Mouse (Mus musculus): ENCODE measurements around the gene Fibcd1. TPM values are rescaled to one million over a fixed set of nuclear protein-coding genes. Genes with fewer than 3 reads are reported as not detected.

Fibcd1 gene
- total and polyA plus RNA-seq, 2 experiments: not detected

- H3K4me1 ChIP-seq (ENCODE audit: control insufficient read depth, insufficient read depth, low read length): peaks cover 2% of the 10 kb centered on the region; the same call in 1 of the 2 replicates
- no peak overlapping the region for H3K4me3 ChIP-seq (ENCODE audit: insufficient read depth, low read depth, low read length)
- no peaks in the 10 kb centered on the region for H3K36me3 ChIP-seq (ENCODE audit: control insufficient read depth, insufficient read depth, low read length)
- 88% methylated on average over 2 of the region's 2 CpGs for WGBS
- H3K27me3 ChIP-seq (ENCODE audit: control insufficient read depth, insufficient read depth, low read length): no peaks in the 10 kb centered on the region
- H3K27ac ChIP-seq (replicated peaks; ENCODE audit: insufficient read depth, low read depth, low read length): no peak overlapping the region
- no peak for TF ChIP-seq POLR2A (IDR thresholded peaks at IDR 0.05; ENCODE audit: extremely low read depth, insufficient read depth, low read length)
- no peak for TF ChIP-seq CTCF (IDR thresholded peaks at IDR 0.05; ENCODE audit: low read depth, low read length)
- no peaks in the 10 kb centered on the region for H3K79me2 ChIP-seq (ENCODE audit: control insufficient read depth, insufficient read depth, low read length)
- no peak overlapping the region for H3K9ac ChIP-seq (ENCODE audit: low read depth, low read length)
- no peak for DNase-seq (ENCODE audit: extremely low read depth, low read depth, low spot score)
Observed at GRCm38 (mm10) chr2:31865794-31866193, 20.0 kb upstream of the Fibcd1 start.

- TF ChIP-seq POLR2A (IDR thresholded peaks at IDR 0.05; ENCODE audit: extremely low read depth, insufficient read depth, low read length): no peak
- no peak for TF ChIP-seq CTCF (IDR thresholded peaks at IDR 0.05; ENCODE audit: low read depth, low read length)
- WGBS: 81% methylated on average over 4 of the region's 4 CpGs
- no peaks in the 10 kb centered on the region for H3K27me3 ChIP-seq (ENCODE audit: control insufficient read depth, insufficient read depth, low read length)
- H3K36me3 ChIP-seq (ENCODE audit: control insufficient read depth, insufficient read depth, low read length): no peaks in the 10 kb centered on the region
- H3K9ac ChIP-seq (ENCODE audit: low read depth, low read length): no peak overlapping the region
- no peaks in the 10 kb centered on the region for H3K79me2 ChIP-seq (ENCODE audit: control insufficient read depth, insufficient read depth, low read length)
- peaks cover 2% of the 10 kb centered on the region; the same call in 1 of the 2 replicates for H3K4me1 ChIP-seq (ENCODE audit: control insufficient read depth, insufficient read depth, low read length)
- no peak overlapping the region for H3K27ac ChIP-seq (replicated peaks; ENCODE audit: insufficient read depth, low read depth, low read length)
- DNase-seq (ENCODE audit: extremely low read depth, low read depth, low spot score): no peak
- no peak overlapping the region for H3K4me3 ChIP-seq (ENCODE audit: insufficient read depth, low read depth, low read length)
Observed at GRCm38 (mm10) chr2:31865322-31865721, 19.5 kb upstream of the Fibcd1 start.

GRCm38 (mm10) chr2:31864891-31865290 lies 19.1 kb upstream of the Fibcd1 start:
- Histone ChIP-seq H3K4me1 (ENCODE audit: control insufficient read depth, insufficient read depth, low read length) (peaks cover 2% of the 10 kb centered on the region; the same call in 1 of the 2 replicates), H3K4me3 (ENCODE audit: insufficient read depth, low read depth, low read length) (no peak overlapping the region), H3K27me3 (ENCODE audit: control insufficient read depth, insufficient read depth, low read length) (no peaks in the 10 kb centered on the region), H3K27ac (replicated peaks; ENCODE audit: insufficient read depth, low read depth, low read length) (no peak overlapping the region), H3K79me2 (ENCODE audit: control insufficient read depth, insufficient read depth, low read length) (no peaks in the 10 kb centered on the region), H3K36me3 (ENCODE audit: control insufficient read depth, insufficient read depth, low read length) (no peaks in the 10 kb centered on the region), H3K9ac (ENCODE audit: low read depth, low read length) (no peak overlapping the region)
- DNase-seq (ENCODE audit: extremely low read depth, low read depth, low spot score): peak; percentile 9
- 71% methylated on average over 9 of the region's 9 CpGs for WGBS
- TF ChIP-seq POLR2A (IDR thresholded peaks at IDR 0.05; ENCODE audit: extremely low read depth, insufficient read depth, low read length) (no peak), CTCF (IDR thresholded peaks at IDR 0.05; ENCODE audit: low read depth, low read length) (no peak)

- Histone ChIP-seq H3K79me2 (ENCODE audit: control insufficient read depth, insufficient read depth, low read length) (no peaks in the 10 kb centered on the region), H3K27ac (replicated peaks; ENCODE audit: insufficient read depth, low read depth, low read length) (no peak overlapping the region), H3K4me1 (ENCODE audit: control insufficient read depth, insufficient read depth, low read length) (no peaks in the 10 kb centered on the region), H3K36me3 (ENCODE audit: control insufficient read depth, insufficient read depth, low read length) (no peaks in the 10 kb centered on the region), H3K4me3 (ENCODE audit: insufficient read depth, low read depth, low read length) (no peak overlapping the region), H3K9ac (ENCODE audit: low read depth, low read length) (no peak overlapping the region), H3K27me3 (ENCODE audit: control insufficient read depth, insufficient read depth, low read length) (no peaks in the 10 kb centered on the region)
- no peak for DNase-seq (ENCODE audit: extremely low read depth, low read depth, low spot score)
- TF ChIP-seq CTCF (IDR thresholded peaks at IDR 0.05; ENCODE audit: low read depth, low read length) (no peak), POLR2A (IDR thresholded peaks at IDR 0.05; ENCODE audit: extremely low read depth, insufficient read depth, low read length) (no peak)
- 91% methylated on average over 1 of the region's 1 CpGs for WGBS
Observed at GRCm38 (mm10) chr2:31863766-31864165, 18.0 kb upstream of the Fibcd1 start.

GRCm38 (mm10) chr2:31862919-31863318 lies 17.1 kb upstream of the Fibcd1 start:
- TF ChIP-seq POLR2A (IDR thresholded peaks at IDR 0.05; ENCODE audit: extremely low read depth, insufficient read depth, low read length): no peak
- no peak for TF ChIP-seq CTCF (IDR thresholded peaks at IDR 0.05; ENCODE audit: low read depth, low read length)
- DNase-seq (ENCODE audit: extremely low read depth, low read depth, low spot score): no peak
- Histone ChIP-seq H3K27me3 (ENCODE audit: control insufficient read depth, insufficient read depth, low read length) (no peaks in the 10 kb centered on the region; the same call in 1 of the 2 replicates), H3K4me1 (ENCODE audit: control insufficient read depth, insufficient read depth, low read length) (no peaks in the 10 kb centered on the region), H3K27ac (replicated peaks; ENCODE audit: insufficient read depth, low read depth, low read length) (no peak overlapping the region), H3K79me2 (ENCODE audit: control insufficient read depth, insufficient read depth, low read length) (no peaks in the 10 kb centered on the region), H3K36me3 (ENCODE audit: control insufficient read depth, insufficient read depth, low read length) (no peaks in the 10 kb centered on the region), H3K4me3 (ENCODE audit: insufficient read depth, low read depth, low read length) (no peak overlapping the region), H3K9ac (ENCODE audit: low read depth, low read length) (no peak overlapping the region)
- WGBS: 65% methylated on average over 1 of the region's 1 CpGs

GRCm38 (mm10) chr2:31858500-31858899 lies 12.7 kb upstream of the Fibcd1 start:
- H3K4me1 ChIP-seq (ENCODE audit: control insufficient read depth, insufficient read depth, low read length): no peaks in the 10 kb centered on the region
- H3K9ac ChIP-seq (ENCODE audit: low read depth, low read length): no peak overlapping the region
- TF ChIP-seq POLR2A (IDR thresholded peaks at IDR 0.05; ENCODE audit: extremely low read depth, insufficient read depth, low read length) (no peak), CTCF (IDR thresholded peaks at IDR 0.05; ENCODE audit: low read depth, low read length) (no peak)
- WGBS: 69% methylated on average over 12 of the region's 12 CpGs
- DNase-seq (ENCODE audit: extremely low read depth, low read depth, low spot score): no peak
- H3K27ac ChIP-seq (replicated peaks; ENCODE audit: insufficient read depth, low read depth, low read length): no peak overlapping the region
- no peaks in the 10 kb centered on the region; the same call in 1 of the 2 replicates for H3K27me3 ChIP-seq (ENCODE audit: control insufficient read depth, insufficient read depth, low read length)
- no peaks in the 10 kb centered on the region for H3K79me2 ChIP-seq (ENCODE audit: control insufficient read depth, insufficient read depth, low read length)
- H3K4me3 ChIP-seq (ENCODE audit: insufficient read depth, low read depth, low read length): no peak overlapping the region
- H3K36me3 ChIP-seq (ENCODE audit: control insufficient read depth, insufficient read depth, low read length): no peaks in the 10 kb centered on the region
